28 mouse cellular contexts compared by ENCODE assay signal in the genomic region with DNA sequence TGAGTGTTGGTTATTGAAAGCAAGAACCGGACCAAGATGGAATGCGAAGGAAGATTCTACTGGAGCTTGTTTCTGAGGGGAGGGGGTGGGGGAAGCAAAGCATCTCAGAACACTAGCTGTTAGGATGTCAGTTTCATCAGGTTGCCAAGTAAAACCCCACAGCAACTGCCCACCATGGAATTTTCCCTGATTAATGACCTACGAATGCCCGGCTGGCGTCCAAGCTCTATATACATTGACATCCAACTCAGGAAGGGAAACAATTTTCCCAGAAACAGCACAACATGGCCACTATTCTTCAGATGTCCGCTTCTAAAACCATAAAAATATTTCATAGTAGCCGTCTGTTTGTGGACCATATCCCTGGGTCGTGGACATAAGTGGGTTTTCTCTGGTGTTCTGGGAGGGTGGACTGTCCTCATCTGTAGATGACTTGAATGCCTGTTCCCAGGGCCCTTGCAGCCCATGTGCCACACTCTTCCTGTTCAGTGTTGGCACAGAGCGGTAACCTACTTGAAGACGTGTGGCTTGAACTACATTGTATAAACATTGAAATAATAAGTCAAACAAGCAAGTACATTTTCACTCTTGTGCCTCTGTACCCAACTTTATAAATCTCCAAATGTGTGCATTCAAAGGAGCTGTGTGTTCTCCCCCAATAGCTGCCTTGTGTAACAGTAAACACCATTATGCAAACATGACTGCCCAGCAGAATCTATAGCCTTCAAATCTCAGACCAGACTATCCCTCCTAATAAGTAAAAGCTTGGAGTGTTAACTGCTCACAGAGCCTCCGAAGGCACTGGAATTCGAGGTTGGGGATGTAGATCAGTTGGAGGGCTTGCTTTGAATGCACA.
A peak's percentile ranks its signal among the peaks of the same experiment; 100 is the strongest.
DNase-seq lines count a peak whose midpoint lies in the region; ATAC-seq and TF ChIP-seq lines count a peak whose summit lies in the region.
"Had no signal": no experiment of that assay in that cellular context is flagged by ENCODE, and none has a peak within 500 bp of the region (broad histone marks: within the 10 kb centered on the region; RNA-seq: fewer than 3 reads in every experiment).

No protein-coding gene starts in this region.

- no peak overlapping the region for H3K9ac ChIP-seq in hindbrain, embryonic 12.5 days
- no peak overlapping the region for H3K9ac ChIP-seq in hindbrain, postnatal 0 days (replicated peaks; ENCODE audit: low read length)
- H3K9ac ChIP-seq in lung, embryonic 15.5 days = no peak overlapping the region
- no peak overlapping the region for H3K9ac ChIP-seq in limb, embryonic 11.5 days (ENCODE audit: low read length)
- H3K9ac ChIP-seq in limb, embryonic 14.5 days (ENCODE audit: low read depth, low read length, severe bottlenecking) = no peak overlapping the region
- H3K9ac ChIP-seq: embryonic facial prominence, embryonic 12.5 days; forebrain, embryonic 13.5 days; hindbrain, embryonic 13.5 days; liver, embryonic 13.5 days had no signal

- TF ChIP-seq POLR2A in limb, embryonic 14.5 days (IDR thresholded peaks at IDR 0.05; ENCODE audit: borderline replicate concordance, extremely low read depth, insufficient read depth, insufficient read length) = no peak

- no peak for DNase-seq in hindbrain, postnatal 0 days (ENCODE audit: low spot score)
- no peak for DNase-seq in lung, postnatal 14 days
- DNase-seq in limb, embryonic 11.5 days (ENCODE audit: low spot score) = no peak
- DNase-seq in limb, embryonic 14.5 days (ENCODE audit: low spot score) = no peak
- no peak for DNase-seq in adrenal gland, postnatal 4 days (ENCODE audit: low spot score in 2 of 2)
- DNase-seq in layer of hippocampus, adult 18-20 months (ENCODE audit: low spot score in 2 of 2) = no peak
- DNase-seq: B cell, adult 2 months; cerebellum, adult 18-20 months; cerebellum, postnatal 14 days; gastrocnemius, adult 2 months; heart, postnatal 10 days; kidney, adult 9 months; kidney, postnatal 36 days; liver, embryonic 13.5 days; right cerebral cortex, adult 18-20 months; right cerebral cortex, postnatal 4 days had no signal

- H3K36me3 ChIP-seq in hindbrain, embryonic 12.5 days = no peaks in the 10 kb centered on the region
- no peaks in the 10 kb centered on the region for H3K36me3 ChIP-seq in hindbrain, postnatal 0 days (ENCODE audit: insufficient read depth, low read length)
- no peaks in the 10 kb centered on the region for H3K36me3 ChIP-seq in lung, embryonic 15.5 days
- H3K36me3 ChIP-seq in limb, embryonic 11.5 days (ENCODE audit: control insufficient read depth, insufficient read depth, low read length) = no peaks in the 10 kb centered on the region
- no peaks in the 10 kb centered on the region for H3K36me3 ChIP-seq in limb, embryonic 14.5 days (ENCODE audit: control insufficient read depth, insufficient read depth, low read length)
- H3K36me3 ChIP-seq: embryonic facial prominence, embryonic 12.5 days; G1E; hindbrain, embryonic 13.5 days; liver, embryonic 13.5 days; midbrain, embryonic 10.5 days had no signal

- H3K4me3 ChIP-seq in hindbrain, embryonic 12.5 days = no peak overlapping the region
- H3K4me3 ChIP-seq in hindbrain, postnatal 0 days (ENCODE audit: low read length) = no peak overlapping the region
- no peak overlapping the region for H3K4me3 ChIP-seq in lung, embryonic 15.5 days
- no peak overlapping the region for H3K4me3 ChIP-seq in limb, embryonic 11.5 days (ENCODE audit: low read depth, low read length)
- H3K4me3 ChIP-seq in limb, embryonic 14.5 days (replicated peaks; ENCODE audit: low read length) = no peak overlapping the region
- H3K4me3 ChIP-seq: embryonic facial prominence, embryonic 12.5 days; forebrain, embryonic 13.5 days; gastrocnemius, adult 2 months; hindbrain, embryonic 13.5 days; liver, embryonic 13.5 days; midbrain, embryonic 10.5 days; myocyte had no signal

- H3K4me2 ChIP-seq in hindbrain, embryonic 12.5 days (replicated peaks) = no peak overlapping the region
- H3K4me2 ChIP-seq in hindbrain, postnatal 0 days (ENCODE audit: low read depth, low read length) = no peak overlapping the region
- no peak overlapping the region for H3K4me2 ChIP-seq in lung, embryonic 15.5 days
- no peak overlapping the region for H3K4me2 ChIP-seq in limb, embryonic 11.5 days (ENCODE audit: low read depth, severe bottlenecking)
- no peak overlapping the region for H3K4me2 ChIP-seq in limb, embryonic 14.5 days (replicated peaks; ENCODE audit: low read depth, low read length, severe bottlenecking)
- H3K4me2 ChIP-seq: embryonic facial prominence, embryonic 12.5 days; forebrain, embryonic 13.5 days; heart, embryonic 11.5 days; hindbrain, embryonic 13.5 days; liver, embryonic 13.5 days had no signal

- WGBS in hindbrain, embryonic 12.5 days = 79% methylated on average over 12 of the region's 12 CpGs
- WGBS in hindbrain, postnatal 0 days = 64% methylated on average over 12 of the region's 12 CpGs
- 39% methylated on average over 12 of the region's 12 CpGs for WGBS in lung, embryonic 15.5 days
- 74% methylated on average over 12 of the region's 12 CpGs for WGBS in limb, embryonic 11.5 days
- WGBS in limb, embryonic 14.5 days = 66% methylated on average over 12 of the region's 12 CpGs

- ATAC-seq in hindbrain, embryonic 12.5 days (ENCODE audit: low FRiP score) = no peak
- no peak for ATAC-seq in hindbrain, postnatal 0 days
- peak; percentile 76 for ATAC-seq in lung, embryonic 15.5 days (ENCODE audit: borderline replicate concordance, extremely low read depth, low FRiP score, low TSS enrichment)
- no peak for ATAC-seq in limb, embryonic 11.5 days (ENCODE audit: insufficient number of reproducible peaks, low FRiP score, low TSS enrichment, low read depth)
- peak; percentile 24; the same call in 1 of the 2 replicates for ATAC-seq in limb, embryonic 14.5 days (ENCODE audit: low FRiP score, low read depth)
- ATAC-seq: forebrain, embryonic 13.5 days; midbrain, embryonic 16.5 days; Patski had no signal

- peaks cover 7% of the 10 kb centered on the region for H3K4me1 ChIP-seq in hindbrain, embryonic 12.5 days
- no peaks in the 10 kb centered on the region for H3K4me1 ChIP-seq in hindbrain, postnatal 0 days (ENCODE audit: insufficient read depth, low read length)
- H3K4me1 ChIP-seq in lung, embryonic 15.5 days = peaks cover 29% of the 10 kb centered on the region
- peaks cover 22% of the 10 kb centered on the region; the same call in 1 of the 2 replicates for H3K4me1 ChIP-seq in limb, embryonic 11.5 days (ENCODE audit: control insufficient read depth, insufficient read depth, low read length)
- peaks cover 19% of the 10 kb centered on the region for H3K4me1 ChIP-seq in limb, embryonic 14.5 days (ENCODE audit: control insufficient read depth, insufficient read depth, low read length)
- H3K4me1 ChIP-seq: forebrain, embryonic 13.5 days; hindbrain, embryonic 13.5 days; midbrain, embryonic 10.5 days had no signal

- H3K27me3 ChIP-seq in hindbrain, embryonic 12.5 days = no peaks in the 10 kb centered on the region
- H3K27me3 ChIP-seq in hindbrain, postnatal 0 days (ENCODE audit: insufficient read depth, low read length) = no peaks in the 10 kb centered on the region
- H3K27me3 ChIP-seq in lung, embryonic 15.5 days = no peaks in the 10 kb centered on the region
- H3K27me3 ChIP-seq in limb, embryonic 11.5 days (ENCODE audit: control insufficient read depth, insufficient read depth, low read length) = no peaks in the 10 kb centered on the region
- H3K27me3 ChIP-seq in limb, embryonic 14.5 days (ENCODE audit: control insufficient read depth, insufficient read depth, low read length) = no peaks in the 10 kb centered on the region
- H3K27me3 ChIP-seq: CH12.LX; embryonic facial prominence, embryonic 12.5 days; forebrain, embryonic 13.5 days; hindbrain, embryonic 13.5 days; liver, embryonic 13.5 days; Patski had no signal

- H3K9me3 ChIP-seq in hindbrain, embryonic 12.5 days (replicated peaks) = no peaks in the 10 kb centered on the region
- H3K9me3 ChIP-seq in hindbrain, postnatal 0 days (ENCODE audit: low read length) = no peaks in the 10 kb centered on the region
- no peaks in the 10 kb centered on the region for H3K9me3 ChIP-seq in lung, embryonic 15.5 days
- H3K9me3 ChIP-seq in limb, embryonic 11.5 days (ENCODE audit: control insufficient read depth, low read length) = no peaks in the 10 kb centered on the region
- H3K9me3 ChIP-seq in limb, embryonic 14.5 days (ENCODE audit: control insufficient read depth, low read length) = no peaks in the 10 kb centered on the region
- H3K9me3 ChIP-seq: embryonic facial prominence, embryonic 12.5 days; forebrain, embryonic 13.5 days; G1E; hindbrain, embryonic 13.5 days; liver, embryonic 13.5 days; midbrain, embryonic 10.5 days had no signal

- 0 out of 2 replicates have a peak overlapping the region, but pooled peaks have one; percentile 23 for H3K27ac ChIP-seq in hindbrain, embryonic 12.5 days
- no peak overlapping the region for H3K27ac ChIP-seq in hindbrain, postnatal 0 days
- peak overlapping the region; percentile 53 for H3K27ac ChIP-seq in lung, embryonic 15.5 days
- H3K27ac ChIP-seq in limb, embryonic 11.5 days (replicated peaks; ENCODE audit: low read depth, low read length) = 0 out of 2 replicates have a peak overlapping the region, but pooled peaks have one; percentile 21
- 0 out of 2 replicates have a peak overlapping the region, but pooled peaks have one; percentile 15 for H3K27ac ChIP-seq in limb, embryonic 14.5 days (replicated peaks; ENCODE audit: low read depth, low read length)
- H3K27ac ChIP-seq: embryonic facial prominence, embryonic 12.5 days; forebrain, embryonic 13.5 days; gastrocnemius, adult 2 months; hindbrain, embryonic 13.5 days; liver, embryonic 13.5 days; midbrain, embryonic 10.5 days had no signal

- TF ChIP-seq CTCF in hindbrain, postnatal 0 days (IDR thresholded peaks at IDR 0.05; ENCODE audit: low read depth) = no peak

Comparison
In these comparisons a context has a peak if more than half of its experiments do, and no peak if none do; other contexts are left out.
1. ATAC-seq: peak in lung, embryonic 15.5 days (single experiment) and limb, embryonic 14.5 days (single experiment); none in hindbrain, embryonic 12.5 days (single experiment), hindbrain, postnatal 0 days (single experiment) and limb, embryonic 11.5 days (single experiment).